9 mouse cellular contexts compared by ENCODE assay signal in genomic region chr1:106583245-106584241, GRCm38 (mm10).
DNase-seq lines count a peak whose midpoint lies in the region; ATAC-seq lines count a peak whose summit lies in the region.
"Had no signal": no experiment of that assay in that cellular context is flagged by ENCODE, and none has a peak within 500 bp of the region (broad histone marks: within the 10 kb centered on the region; RNA-seq: fewer than 3 reads in every experiment).

No protein-coding gene starts in this region.

- no peaks in the 10 kb centered on the region for H3K27me3 ChIP-seq in hindbrain, embryonic 11.5 days (ENCODE audit: control insufficient read depth, insufficient read depth, low read length)

- H3K9ac ChIP-seq in hindbrain, embryonic 11.5 days (ENCODE audit: low read depth, low read length) = no peak overlapping the region
- H3K9ac ChIP-seq: liver, embryonic 14.5 days had no signal

- H3K4me1 ChIP-seq in hindbrain, embryonic 11.5 days (replicated peaks; ENCODE audit: control insufficient read depth, insufficient read depth, low read length) = no peaks in the 10 kb centered on the region

- no peaks in the 10 kb centered on the region for H3K9me3 ChIP-seq in hindbrain, embryonic 11.5 days (ENCODE audit: control insufficient read depth, low read length)

- 0 out of 2 replicates have a peak overlapping the region, but pooled peaks have one; percentile 24 for H3K27ac ChIP-seq in hindbrain, embryonic 11.5 days (ENCODE audit: low read depth, low read length)
- H3K27ac ChIP-seq: liver, embryonic 14.5 days had no signal

- peak; percentile 56 for ATAC-seq in hindbrain, embryonic 11.5 days (ENCODE audit: low FRiP score)
- ATAC-seq in megakaryocyte-erythroid progenitor cell, adult 5-6 weeks (replicated peaks; ENCODE audit: low FRiP score, low TSS enrichment, poor library complexity, severe bottlenecking) = no peak

- WGBS in hindbrain, embryonic 11.5 days = 61% methylated on average over 14 of the region's 14 CpGs

- no peak overlapping the region for H3K4me2 ChIP-seq in hindbrain, embryonic 11.5 days (replicated peaks; ENCODE audit: low read depth, low read length)

- no peak overlapping the region for H3K4me3 ChIP-seq in hindbrain, embryonic 11.5 days (ENCODE audit: low read depth, low read length)

- peak; percentile 30 for DNase-seq in embryo, embryonic 10.5 days (ENCODE audit: low spot score)
- no peak for DNase-seq in embryo, embryonic 10 days (ENCODE audit: low spot score)
- DNase-seq in adrenal gland, postnatal 36 days = peak; percentile 8 to 58
- peak; percentile 8 for DNase-seq in hindbrain, embryonic 11.5 days (ENCODE audit: low spot score)
- peak; percentile 31 for DNase-seq in lung, postnatal 10 days
- no peak for DNase-seq in thymus, postnatal 4 days
- DNase-seq in thymus, postnatal 10 days (ENCODE audit: low spot score in 2 of 2) = no peak

- H3K36me3 ChIP-seq in hindbrain, embryonic 11.5 days (ENCODE audit: control insufficient read depth, insufficient read depth, low read length) = no peaks in the 10 kb centered on the region

Comparison
In these comparisons a context has a peak if more than half of its experiments do, and no peak if none do; other contexts are left out.
1. DNase-seq: peak in embryo, embryonic 10.5 days (single experiment), adrenal gland, postnatal 36 days (2 of 2), hindbrain, embryonic 11.5 days (single experiment) and lung, postnatal 10 days (single experiment); none in embryo, embryonic 10 days (single experiment), thymus, postnatal 4 days (single experiment) and thymus, postnatal 10 days (0 of 2).